8 mouse cellular contexts compared by ENCODE assay signal in the genomic region with DNA sequence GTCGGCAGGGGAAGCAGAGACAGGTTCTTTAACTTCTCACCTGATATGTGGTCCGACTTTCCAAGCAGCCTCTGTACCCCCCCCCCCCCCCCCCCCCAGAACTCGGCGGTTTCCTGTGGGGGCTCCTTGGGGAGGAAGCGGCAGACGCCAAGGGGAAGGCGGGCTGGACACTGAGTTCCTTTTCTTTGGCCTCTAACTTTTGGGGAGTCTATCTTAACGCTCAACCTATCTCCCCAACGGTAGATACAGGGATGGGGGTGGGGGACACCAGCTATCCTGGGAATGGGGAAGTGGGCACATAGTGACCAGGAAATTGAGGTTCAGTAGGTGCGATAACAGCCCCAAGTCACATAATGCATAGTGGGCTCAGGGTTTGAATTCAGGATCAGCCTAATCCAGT. TPM values are rescaled to one million over a fixed set of nuclear protein-coding genes. Genes with fewer than 3 reads are reported as not detected.
A peak's percentile ranks its signal among the peaks of the same experiment; 100 is the strongest.
DNase-seq lines count a peak whose midpoint lies in the region; ATAC-seq and TF ChIP-seq lines count a peak whose summit lies in the region.

No protein-coding gene starts in this region.

- ATAC-seq in heart, embryonic 13.5 days (ENCODE audit: extremely low read depth, insufficient number of reproducible peaks, low FRiP score, low TSS enrichment), result no peak
- no peak for ATAC-seq in hindbrain, embryonic 11.5 days (ENCODE audit: low FRiP score)
- peak; percentile 32 for ATAC-seq in megakaryocyte progenitor cell, adult 5-6 weeks (replicated peaks; ENCODE audit: poor library complexity)

- H3K4me1 ChIP-seq in heart, embryonic 13.5 days, result peaks cover 47% of the 10 kb centered on the region
- H3K4me1 ChIP-seq in ES-E14 (ENCODE audit: control insufficient read depth in 2 of 2, insufficient read depth in 2 of 2, low read length in 2 of 2, poor library complexity in 1 of 2), result 0 out of 4 replicates have a peak, but pooled peaks cover 0 to 2% of the 10 kb centered on the region in 2 experiments
- H3K4me1 ChIP-seq in hindbrain, embryonic 11.5 days (replicated peaks; ENCODE audit: control insufficient read depth, insufficient read depth, low read length), result no peaks in the 10 kb centered on the region

- WGBS in heart, embryonic 13.5 days, result 17% methylated on average over 10 of the region's 10 CpGs
- WGBS in hindbrain, embryonic 11.5 days, result 47% methylated on average over 9 of the region's 10 CpGs

- H3K27ac ChIP-seq in heart, embryonic 13.5 days (replicated peaks), result peak overlapping the region; percentile 71
- no peak overlapping the region for H3K27ac ChIP-seq in ES-E14 (ENCODE audit: insufficient read depth, low read depth, low read length, poor library complexity, severe bottlenecking)
- no peak overlapping the region for H3K27ac ChIP-seq in hindbrain, embryonic 11.5 days (ENCODE audit: low read depth, low read length)

- no peak for DNase-seq in heart, adult 11 months
- DNase-seq in ES-E14 (ENCODE audit: low read depth, low spot score), result no peak
- no peak for DNase-seq in hindbrain, embryonic 11.5 days (ENCODE audit: low spot score)
- DNase-seq in left cerebral cortex, adult 18-20 months (ENCODE audit: low spot score in 2 of 2), result no peak
- no peak for DNase-seq in embryo, embryonic 10.5 days (ENCODE audit: low spot score)
- DNase-seq in thymus, postnatal 0 days (ENCODE audit: low spot score), result no peak

- peak overlapping the region; percentile 93 for H3K4me2 ChIP-seq in heart, embryonic 13.5 days
- H3K4me2 ChIP-seq in hindbrain, embryonic 11.5 days (replicated peaks; ENCODE audit: low read depth, low read length), result peak overlapping the region; percentile 65

- in situ Hi-C loops in ES-E14 (cut with MboI; ENCODE audit: low sequenced_read_pairs in 2 of 2, unreplicated experiment in 2 of 2), result no loop called here

- no peaks in the 10 kb centered on the region for H3K36me3 ChIP-seq in heart, embryonic 13.5 days
- H3K36me3 ChIP-seq in ES-E14 (ENCODE audit: control insufficient read depth, insufficient read depth, low read length, poor library complexity, severe bottlenecking), result no peaks in the 10 kb centered on the region
- H3K36me3 ChIP-seq in hindbrain, embryonic 11.5 days (ENCODE audit: control insufficient read depth, insufficient read depth, low read length), result no peaks in the 10 kb centered on the region

- H3K4me3 ChIP-seq in heart, embryonic 13.5 days, result peak overlapping the region; percentile 68
- peak overlapping the region; percentile 58 to 64; a peak in 3 of 4 replicates for H3K4me3 ChIP-seq in ES-E14 (ENCODE audit: insufficient read depth in 1 of 2, low read depth in 1 of 2, low read length in 2 of 2, poor library complexity in 1 of 2, severe bottlenecking in 1 of 2)
- H3K4me3 ChIP-seq in hindbrain, embryonic 11.5 days (ENCODE audit: low read depth, low read length), result peak overlapping the region; percentile 28

- peak overlapping the region; percentile 88 for H3K9ac ChIP-seq in heart, embryonic 13.5 days
- no peak overlapping the region for H3K9ac ChIP-seq in ES-E14 (ENCODE audit: insufficient read depth, low read depth, low read length, poor library complexity, severe bottlenecking)
- H3K9ac ChIP-seq in hindbrain, embryonic 11.5 days (ENCODE audit: low read depth, low read length), result no peak overlapping the region

- H3K9me3 ChIP-seq in heart, embryonic 13.5 days, result no peaks in the 10 kb centered on the region
- H3K9me3 ChIP-seq in ES-E14 (ENCODE audit: control insufficient read depth, insufficient read depth, low read depth, low read length), result no peaks in the 10 kb centered on the region
- no peaks in the 10 kb centered on the region for H3K9me3 ChIP-seq in hindbrain, embryonic 11.5 days (ENCODE audit: control insufficient read depth, low read length)

- H3K27me3 ChIP-seq in heart, embryonic 13.5 days (replicated peaks), result peaks cover 7% of the 10 kb centered on the region
- H3K27me3 ChIP-seq in hindbrain, embryonic 11.5 days (ENCODE audit: control insufficient read depth, insufficient read depth, low read length), result no peaks in the 10 kb centered on the region; the same call in 1 of the 2 replicates

TF ChIP-seq in ES-E14, 5 proteins besides CTCF, POLR2A, EP300 and RAD21:
- TF ChIP-seq HCFC1 (IDR thresholded peaks at IDR 0.05; ENCODE audit: borderline replicate concordance, insufficient read depth, low read length) (no peak), MAFK (IDR thresholded peaks at IDR 0.05; ENCODE audit: insufficient read depth, low read depth, low read length) (no peak), ZC3H11A (IDR thresholded peaks at IDR 0.05; ENCODE audit: borderline replicate concordance, low read depth, low read length) (no peak), CHD2 (IDR thresholded peaks at IDR 0.05; ENCODE audit: low read depth, low read length) (no peak), ZNF384 (IDR thresholded peaks at IDR 0.05; ENCODE audit: low read depth, low read length) (no peak)
TF ChIP-seq in ES-E14: peak in this region for 0.

RNA-seq across cellular contexts. Expression of a gene that starts 0.7 kb away (rescaled TPM):
- 23.3 and 25.2 TPM in 2 replicates for polyA plus RNA-seq in heart, embryonic 13.5 days (2015; fragmentation: Nextera tagmentation; extraction: Ambion mirVana)
- total RNA-seq in ES-E14 (2012; rRNA removed), result 8.7 and 9.0 TPM in 2 replicates
- 4.2 and 5.6 TPM in 2 replicates for polyA plus RNA-seq in hindbrain, embryonic 11.5 days (2014; fragmentation: Nextera tagmentation; extraction: Ambion mirVana)
- 32.0 and 36.6 TPM in 2 replicates for total RNA-seq in megakaryocyte progenitor cell, adult 5-6 weeks (2015)
- 40.4 and 40.5 TPM in 2 replicates for total RNA-seq in megakaryocyte progenitor cell, adult 5-6 weeks (2017)
- 10 to 100 TPM; 18.0 to 22.4 TPM for total RNA-seq in left cerebral cortex, adult 18-20 months (2021)
- 9.4 and 9.6 TPM in 2 replicates for polyA plus RNA-seq in thymus, postnatal 0 days (2015; fragmentation: Nextera tagmentation; extraction: Ambion mirVana)
